Mouse (Mus musculus) liver, postnatal 0 days (tissue): ENCODE measurements around the gene 4930451I11Rik.

Experiments
- CTCF ChIP-seq: sonication (generic); IDR thresholded peaks from 2 replicates; pipeline ENCODE4 v1.5.1; 2016; ENCODE audit warnings: antibody characterized with exemption, low read depth
- EP300 ChIP-seq: IDR thresholded peaks from 2 replicates; pipeline ENCODE4 v1.6.1; 2016; ENCODE audit warnings: antibody characterized with exemption, low read depth, mild to moderate bottlenecking

DNA sequence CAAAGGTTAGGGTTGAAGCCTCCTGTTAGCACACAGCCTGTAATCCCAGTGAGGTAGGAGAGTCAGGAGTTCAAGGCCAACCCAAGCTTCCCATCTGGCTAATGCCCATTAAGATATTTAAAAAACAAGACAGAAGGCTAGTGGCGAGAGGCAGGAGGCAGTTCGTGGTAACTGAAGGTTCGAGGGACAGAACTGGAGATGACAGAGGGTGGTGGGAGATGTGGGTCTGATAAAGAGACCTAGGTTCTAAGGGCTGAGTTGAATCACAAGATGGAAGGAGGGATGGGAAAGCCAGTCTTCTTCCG is 15.6 kb upstream of the 4930451I11Rik start, which contains the start of gene Doc2a:
- TF ChIP-seq EP300 = no peak
- TF ChIP-seq CTCF = no peak
